In the genomic region with DNA sequence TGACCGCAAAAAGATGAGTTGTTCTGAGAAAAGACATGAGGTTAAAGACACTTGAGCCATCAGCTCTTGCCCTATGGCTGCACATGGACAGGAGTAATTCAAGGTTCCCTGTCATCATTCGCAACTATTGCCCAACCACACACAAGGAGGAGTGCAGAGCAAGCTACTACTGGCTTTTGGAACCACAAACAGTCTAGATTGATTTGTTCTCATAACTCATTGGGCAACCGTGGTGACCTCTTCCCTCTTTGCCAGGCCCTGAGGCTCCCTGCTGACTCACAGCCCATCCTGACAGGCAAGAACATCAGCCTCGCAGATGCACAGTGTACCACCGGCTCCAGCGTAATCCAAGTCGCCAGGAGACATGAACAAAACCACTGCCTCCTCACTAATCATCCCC, we compare ENCODE assay signal across 16 mouse cellular contexts. TPM values are rescaled to one million over a fixed set of nuclear protein-coding genes. Genes with fewer than 3 reads are reported as not detected.
DNase-seq lines count a peak whose midpoint lies in the region; ATAC-seq and TF ChIP-seq lines count a peak whose summit lies in the region.
"Had no signal": no experiment of that assay in that cellular context is flagged by ENCODE, and none has a peak within 500 bp of the region (broad histone marks: within the 10 kb centered on the region; RNA-seq: fewer than 3 reads in every experiment).

No protein-coding gene starts in this region.

- H3K4me1 ChIP-seq in hindbrain, embryonic 13.5 days (replicated peaks): peaks cover 23% of the 10 kb centered on the region
- H3K4me1 ChIP-seq in heart, adult 2 months (ENCODE audit: control insufficient read depth, insufficient read depth, low read length): peaks cover 13% of the 10 kb centered on the region

- H3K4me2 ChIP-seq in hindbrain, embryonic 13.5 days: no peak overlapping the region

- H3K4me3 ChIP-seq in hindbrain, embryonic 13.5 days: no peak overlapping the region
- no peak overlapping the region for H3K4me3 ChIP-seq in heart, adult 2 months
- H3K4me3 ChIP-seq: hindbrain, embryonic 10.5 days; layer of hippocampus, adult 2 months; megakaryocyte, embryonic 14.5 days had no signal

- H3K79me2 ChIP-seq in heart, adult 2 months (replicated peaks; ENCODE audit: control insufficient read depth, insufficient read depth, low read length): no peaks in the 10 kb centered on the region

- no peaks in the 10 kb centered on the region for H3K9me3 ChIP-seq in hindbrain, embryonic 13.5 days
- H3K9me3 ChIP-seq: hindbrain, embryonic 10.5 days; megakaryocyte, embryonic 14.5 days had no signal

- TF ChIP-seq POLR2A in heart, adult 2 months (IDR thresholded peaks at IDR 0.05; ENCODE audit: insufficient read depth, low read depth, low read length): no peak

- peak; percentile 32 for DNase-seq in 3134 (ENCODE audit: extremely low read depth, insufficient read length, low spot score)
- DNase-seq in NIH3T3 (ENCODE audit: low read depth): peak; percentile 89
- peak; percentile 100 for DNase-seq in fat pad, adult 2 months (ENCODE audit: extremely low read depth, low read depth, low spot score)
- DNase-seq in lung, postnatal 10 days: peak; percentile 29
- DNase-seq in cerebellum, postnatal 36 days: no peak
- DNase-seq in heart, adult 2 months: no peak
- no peak for DNase-seq in gastrocnemius, adult 18-20 months (ENCODE audit: low spot score)
- DNase-seq: kidney, adult 18-20 months; thymus, adult 2 months had no signal

- no peak for TF ChIP-seq EP300 in heart, adult 2 months (IDR thresholded peaks at IDR 0.05; ENCODE audit: insufficient read depth, low read depth, low read length)

- H3K27ac ChIP-seq in hindbrain, embryonic 13.5 days: no peak overlapping the region
- H3K27ac ChIP-seq in heart, adult 2 months: no peak overlapping the region
- H3K27ac ChIP-seq: hindbrain, embryonic 10.5 days; layer of hippocampus, adult 2 months had no signal

- no peaks in the 10 kb centered on the region for H3K36me3 ChIP-seq in hindbrain, embryonic 13.5 days
- no peaks in the 10 kb centered on the region for H3K36me3 ChIP-seq in heart, adult 2 months (ENCODE audit: control insufficient read depth, insufficient read depth, low read length)
- H3K36me3 ChIP-seq: hindbrain, embryonic 10.5 days had no signal

- 82% methylated on average over 7 of the region's 7 CpGs for WGBS in hindbrain, embryonic 13.5 days
- 82% methylated on average over 7 of the region's 7 CpGs for WGBS in heart, adult 2 months

- H3K9ac ChIP-seq in hindbrain, embryonic 13.5 days: no peak overlapping the region
- no peak overlapping the region for H3K9ac ChIP-seq in heart, adult 2 months (ENCODE audit: low read depth, low read length)

- no peaks in the 10 kb centered on the region for H3K27me3 ChIP-seq in hindbrain, embryonic 13.5 days
- no peaks in the 10 kb centered on the region for H3K27me3 ChIP-seq in heart, adult 2 months (ENCODE audit: control insufficient read depth, insufficient read depth, low read length)

- ATAC-seq in hindbrain, embryonic 13.5 days (ENCODE audit: low FRiP score): no peak

- intact Hi-C loops in heart, adult 2 months (cut with DNase I): no loop called here

- TF ChIP-seq CTCF in heart, adult 2 months (IDR thresholded peaks at IDR 0.05): no peak

RNA-seq across cellular contexts. Expression of gene Gpam, which starts 12.3 kb away (rescaled TPM):
- polyA plus RNA-seq in hindbrain, embryonic 13.5 days (2015; fragmentation: Nextera tagmentation; extraction: Ambion mirVana): 22.5 and 22.8 TPM in 2 replicates
- 100 to 1,000 TPM; 149 to 173 TPM for total RNA-seq in heart, adult 2 months (2021)
- 75.4 and 121 TPM in 2 replicates for polyA plus RNA-seq in heart, adult 2 months (2012; rRNA removed)
- total RNA-seq in gastrocnemius, adult 18-20 months (2021): 100 to 1,000 TPM in 1 of 2 experiments, 10 to 100 TPM in 1; 90.7 to 133 TPM

RNA-seq across cellular contexts. Expression of gene Tectb, which starts 41.2 kb away (rescaled TPM):
- polyA plus RNA-seq in hindbrain, embryonic 13.5 days (2015; fragmentation: Nextera tagmentation; extraction: Ambion mirVana): 0.45 and 0.75 TPM in 2 replicates
- total RNA-seq in heart, adult 2 months (2021): under 1 TPM; 0.16 to 0.23 TPM
- 0.21 and 0.29 TPM in 2 replicates for polyA plus RNA-seq in heart, adult 2 months (2012; rRNA removed)
- total RNA-seq in gastrocnemius, adult 18-20 months (2021): not detected
- total RNA-seq: left cerebral cortex, postnatal 36 days had no signal
- polyA plus RNA-seq: cortical plate, adult 2 months; hindbrain, embryonic 10.5 days; spleen, adult 2 months had no signal

Comparison
In these comparisons a context has a peak if more than half of its experiments do, and no peak if none do; other contexts are left out.
1. DNase-seq: peak in 3134 (single experiment), NIH3T3 (single experiment), fat pad, adult 2 months (single experiment) and lung, postnatal 10 days (single experiment); none in cerebellum, postnatal 36 days (0 of 2), heart, adult 2 months (0 of 2) and gastrocnemius, adult 18-20 months (single experiment).